Mouse (Mus musculus) cortical plate, adult 2 months (tissue): ENCODE measurements around the gene Ptpra.

ENCODE experiments used
- CTCF ChIP-seq: fragments of 200-500 bp; IDR thresholded peaks from 2 replicates; pipeline ENCODE4 v1.5.1; 2011; ENCODE audit warnings: mild to moderate bottlenecking, control low read depth, low read length; ENCODE audit not compliant: insufficient read depth; ENCODE audit errors: extremely low read depth
- POLR2A ChIP-seq: fragments of 200-500 bp; IDR thresholded peaks from 2 replicates; pipeline ENCODE4 v1.6.1; 2011; ENCODE audit warnings: mild to moderate bottlenecking, low read length, control low read depth; ENCODE audit not compliant: insufficient read depth; ENCODE audit errors: extremely low read depth

GRCm38 (mm10) chr2:130469366-130469765, 19.3 kb downstream of the Ptpra start:
- TF ChIP-seq POLR2A (no peak), CTCF (no peak)
